8 mouse cellular contexts compared by ENCODE assay signal in the genomic region with DNA sequence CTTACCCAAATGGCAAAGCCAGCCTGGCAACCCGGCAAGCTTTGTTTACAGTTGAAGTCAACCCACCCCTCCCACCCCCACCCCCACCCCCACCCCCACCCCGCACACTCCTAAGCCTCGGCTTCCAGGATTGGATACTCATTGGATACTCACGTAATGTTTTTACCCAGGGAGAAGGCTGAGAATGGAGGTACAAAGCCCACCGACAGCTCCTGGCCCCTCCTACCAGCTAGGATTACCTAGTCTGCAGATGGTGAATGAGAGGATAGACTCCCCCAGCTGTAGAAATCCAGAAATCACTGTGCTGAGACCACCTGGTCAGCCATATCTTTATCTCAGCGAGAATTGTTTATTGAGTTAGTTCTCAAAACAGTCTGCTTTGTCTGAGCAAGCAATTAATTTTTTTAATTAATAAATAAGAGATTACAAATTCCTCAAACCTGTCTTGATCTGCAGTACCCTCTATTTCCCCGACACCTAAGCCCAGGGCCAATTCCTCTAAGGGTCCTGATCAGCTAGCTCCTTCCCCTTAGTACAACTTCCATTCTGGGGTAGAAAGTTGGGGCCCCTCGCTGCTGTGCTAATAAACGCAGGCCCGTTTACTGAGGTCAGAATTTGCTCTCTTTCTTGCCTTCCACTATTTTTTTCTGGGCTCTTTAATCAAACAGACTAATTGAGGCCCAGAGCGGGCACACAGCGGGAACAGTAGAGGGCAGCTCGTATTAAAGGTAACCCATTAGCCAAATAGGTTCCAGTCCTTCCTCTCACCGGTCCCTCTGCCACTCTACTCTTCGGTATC. TPM values are rescaled to one million over a fixed set of nuclear protein-coding genes. Genes with fewer than 3 reads are reported as not detected.
DNase-seq lines count a peak whose midpoint lies in the region; ATAC-seq and TF ChIP-seq lines count a peak whose summit lies in the region.

No protein-coding gene starts in this region.

- peak overlapping the region; percentile 35 for H3K4me2 ChIP-seq in kidney, embryonic 14.5 days (replicated peaks; ENCODE audit: low read depth, low read length)
- H3K4me2 ChIP-seq in embryonic facial prominence, embryonic 11.5 days (ENCODE audit: low read depth, low read length), result no peak overlapping the region
- H3K4me2 ChIP-seq in intestine, embryonic 14.5 days (ENCODE audit: low read length), result peak overlapping the region; percentile 27
- H3K4me2 ChIP-seq in midbrain, postnatal 0 days (ENCODE audit: low read depth, low read length, poor library complexity, severe bottlenecking), result peak overlapping the region; percentile 15; the same call in 1 of the 2 replicates

- no peaks in the 10 kb centered on the region for H3K27me3 ChIP-seq in kidney, embryonic 14.5 days (ENCODE audit: control insufficient read depth, insufficient read depth, low read length)
- H3K27me3 ChIP-seq in embryonic facial prominence, embryonic 11.5 days (ENCODE audit: control insufficient read depth, insufficient read depth, low read length), result no peaks in the 10 kb centered on the region
- H3K27me3 ChIP-seq in intestine, embryonic 14.5 days (replicated peaks; ENCODE audit: control insufficient read depth, insufficient read depth, low read length), result no peaks in the 10 kb centered on the region
- H3K27me3 ChIP-seq in midbrain, postnatal 0 days (ENCODE audit: insufficient read depth, low read length), result no peaks in the 10 kb centered on the region

- peak; percentile 78 for ATAC-seq in kidney, embryonic 14.5 days (ENCODE audit: low FRiP score, low TSS enrichment)
- ATAC-seq in embryonic facial prominence, embryonic 11.5 days (replicated peaks; ENCODE audit: insufficient number of reproducible peaks, low FRiP score, low TSS enrichment, low read depth), result peak; percentile 66
- peak; percentile 32; the same call in 1 of the 2 replicates for ATAC-seq in intestine, embryonic 14.5 days (replicated peaks; ENCODE audit: low FRiP score, low TSS enrichment, low read depth)
- ATAC-seq in midbrain, postnatal 0 days (ENCODE audit: low FRiP score), result no peak

- TF ChIP-seq CTCF in midbrain, postnatal 0 days (IDR thresholded peaks at IDR 0.05), result no peak

- H3K4me1 ChIP-seq in kidney, embryonic 14.5 days (ENCODE audit: control insufficient read depth, insufficient read depth, low read length), result peaks cover 4% of the 10 kb centered on the region; the same call in 1 of the 2 replicates
- no peaks in the 10 kb centered on the region; the same call in 1 of the 2 replicates for H3K4me1 ChIP-seq in embryonic facial prominence, embryonic 11.5 days (ENCODE audit: control insufficient read depth, insufficient read depth, low read length)
- H3K4me1 ChIP-seq in intestine, embryonic 14.5 days (replicated peaks; ENCODE audit: control insufficient read depth, insufficient read depth, low read length), result no peaks in the 10 kb centered on the region; the same call in 1 of the 2 replicates
- H3K4me1 ChIP-seq in midbrain, postnatal 0 days (ENCODE audit: insufficient read depth, low read length), result no peaks in the 10 kb centered on the region

- H3K9ac ChIP-seq in kidney, embryonic 14.5 days (ENCODE audit: low read depth, low read length), result no peak overlapping the region
- H3K9ac ChIP-seq in embryonic facial prominence, embryonic 11.5 days (replicated peaks; ENCODE audit: low read length), result no peak overlapping the region; the same call in 1 of the 2 replicates
- no peak overlapping the region for H3K9ac ChIP-seq in intestine, embryonic 14.5 days (ENCODE audit: low read length)
- H3K9ac ChIP-seq in midbrain, postnatal 0 days (replicated peaks; ENCODE audit: low read length, poor library complexity, severe bottlenecking), result no peak overlapping the region

- H3K4me3 ChIP-seq in kidney, embryonic 14.5 days (ENCODE audit: low read length), result no peak overlapping the region
- no peak overlapping the region for H3K4me3 ChIP-seq in embryonic facial prominence, embryonic 11.5 days (ENCODE audit: low read depth, low read length)
- no peak overlapping the region for H3K4me3 ChIP-seq in intestine, embryonic 14.5 days (ENCODE audit: low read depth, low read length)
- no peak overlapping the region for H3K4me3 ChIP-seq in midbrain, postnatal 0 days (ENCODE audit: low read depth, low read length)

- WGBS in kidney, embryonic 14.5 days, result 4% methylated on average over 15 of the region's 15 CpGs
- 4% methylated on average over 15 of the region's 15 CpGs for WGBS in embryonic facial prominence, embryonic 11.5 days
- 8% methylated on average over 15 of the region's 15 CpGs for WGBS in intestine, embryonic 14.5 days
- WGBS in midbrain, postnatal 0 days, result 8% methylated on average over 15 of the region's 15 CpGs

- DNase-seq in kidney, postnatal 14 days, result no peak
- DNase-seq in embryonic facial prominence, embryonic 11.5 days (ENCODE audit: low spot score), result peak; percentile 69
- no peak for DNase-seq in intestine, embryonic 14.5 days (ENCODE audit: low spot score)
- no peak for DNase-seq in midbrain, postnatal 0 days (ENCODE audit: low spot score)
- no peak for DNase-seq in cerebellum, postnatal 36 days
- no peak for DNase-seq in urinary bladder, postnatal 14 days (ENCODE audit: low spot score)
- no peak for DNase-seq in left cerebral cortex, postnatal 10 days (ENCODE audit: extremely low spot score in 1 of 2, low spot score in 2 of 2)

- peak overlapping the region; percentile 24; the same call in 1 of the 2 replicates for H3K27ac ChIP-seq in kidney, embryonic 14.5 days (ENCODE audit: low read depth, low read length)
- 0 out of 2 replicates have a peak overlapping the region, but pooled peaks have one; percentile 28 for H3K27ac ChIP-seq in embryonic facial prominence, embryonic 11.5 days (replicated peaks; ENCODE audit: low read depth, low read length)
- no peak overlapping the region for H3K27ac ChIP-seq in intestine, embryonic 14.5 days (ENCODE audit: low read depth)
- no peak overlapping the region for H3K27ac ChIP-seq in midbrain, postnatal 0 days (ENCODE audit: low read depth, low read length)

- no peaks in the 10 kb centered on the region for H3K36me3 ChIP-seq in kidney, embryonic 14.5 days (ENCODE audit: control insufficient read depth, insufficient read depth, low read length)
- H3K36me3 ChIP-seq in embryonic facial prominence, embryonic 11.5 days (replicated peaks; ENCODE audit: control insufficient read depth, insufficient read depth, low read depth, low read length), result no peaks in the 10 kb centered on the region
- no peaks in the 10 kb centered on the region for H3K36me3 ChIP-seq in intestine, embryonic 14.5 days (ENCODE audit: control insufficient read depth, insufficient read depth, low read length)
- H3K36me3 ChIP-seq in midbrain, postnatal 0 days (ENCODE audit: insufficient read depth, low read length), result no peaks in the 10 kb centered on the region

- intact Hi-C loops in left cerebral cortex, postnatal 10 days (cut with DNase I), result no loop called here

- H3K9me3 ChIP-seq in kidney, embryonic 14.5 days (ENCODE audit: control insufficient read depth, low read length), result no peaks in the 10 kb centered on the region
- no peaks in the 10 kb centered on the region for H3K9me3 ChIP-seq in embryonic facial prominence, embryonic 11.5 days (replicated peaks; ENCODE audit: control insufficient read depth, low read length)
- H3K9me3 ChIP-seq in intestine, embryonic 14.5 days (ENCODE audit: control insufficient read depth, low read length), result no peaks in the 10 kb centered on the region
- no peaks in the 10 kb centered on the region for H3K9me3 ChIP-seq in midbrain, postnatal 0 days (ENCODE audit: low read length)

RNA-seq across cellular contexts. Expression of a gene that starts 10.6 kb away (rescaled TPM):
- polyA plus RNA-seq in kidney, embryonic 14.5 days (2014; fragmentation: Nextera tagmentation; extraction: Ambion mirVana), result 3.2 and 4.1 TPM in 2 replicates
- polyA plus RNA-seq in embryonic facial prominence, embryonic 11.5 days (2014; fragmentation: Nextera tagmentation; extraction: Ambion mirVana), result 2.3 and 3.7 TPM in 2 replicates
- 2.2 and 2.6 TPM in 2 replicates for polyA plus RNA-seq in intestine, embryonic 14.5 days (2014; fragmentation: Nextera tagmentation; extraction: Ambion mirVana)
- 0.80 and 1.4 TPM in 2 replicates for total RNA-seq in midbrain, postnatal 0 days (2014; rRNA removed)
- polyA plus RNA-seq in midbrain, postnatal 0 days (2015; fragmentation: Nextera tagmentation; extraction: Ambion mirVana), result 0.58 and 1.4 TPM in 2 replicates
- 1 to 10 TPM; 1.5 to 3.0 TPM for total RNA-seq in left cerebral cortex, postnatal 10 days (2021)

RNA-seq across cellular contexts. Expression of a gene that starts 22.6 kb away (rescaled TPM):
- 2,350 and 2,543 TPM in 2 replicates for polyA plus RNA-seq in kidney, embryonic 14.5 days (2014; fragmentation: Nextera tagmentation; extraction: Ambion mirVana)
- 1,991 and 2,343 TPM in 2 replicates for polyA plus RNA-seq in embryonic facial prominence, embryonic 11.5 days (2014; fragmentation: Nextera tagmentation; extraction: Ambion mirVana)
- polyA plus RNA-seq in intestine, embryonic 14.5 days (2014; fragmentation: Nextera tagmentation; extraction: Ambion mirVana), result 3,019 and 3,193 TPM in 2 replicates
- 736 and 976 TPM in 2 replicates for total RNA-seq in midbrain, postnatal 0 days (2014; rRNA removed)
- 1,685 and 1,800 TPM in 2 replicates for polyA plus RNA-seq in midbrain, postnatal 0 days (2015; fragmentation: Nextera tagmentation; extraction: Ambion mirVana)
- 100 to 1,000 TPM; 771 to 828 TPM for total RNA-seq in left cerebral cortex, postnatal 10 days (2021)

RNA-seq across cellular contexts. Expression of a gene that starts 38.8 kb away (rescaled TPM):
- polyA plus RNA-seq in kidney, embryonic 14.5 days (2014; fragmentation: Nextera tagmentation; extraction: Ambion mirVana), result 176 and 238 TPM in 2 replicates
- 236 and 250 TPM in 2 replicates for polyA plus RNA-seq in embryonic facial prominence, embryonic 11.5 days (2014; fragmentation: Nextera tagmentation; extraction: Ambion mirVana)
- 189 and 192 TPM in 2 replicates for polyA plus RNA-seq in intestine, embryonic 14.5 days (2014; fragmentation: Nextera tagmentation; extraction: Ambion mirVana)
- 145 and 147 TPM in 2 replicates for total RNA-seq in midbrain, postnatal 0 days (2014; rRNA removed)
- polyA plus RNA-seq in midbrain, postnatal 0 days (2015; fragmentation: Nextera tagmentation; extraction: Ambion mirVana), result 205 and 219 TPM in 2 replicates
- 10 to 100 TPM; 92.6 to 100.0 TPM for total RNA-seq in left cerebral cortex, postnatal 10 days (2021)

RNA-seq across cellular contexts. Expression of a gene that starts 45.4 kb away (rescaled TPM):
- polyA plus RNA-seq in kidney, embryonic 14.5 days (2014; fragmentation: Nextera tagmentation; extraction: Ambion mirVana), result 28.2 and 29.1 TPM in 2 replicates
- polyA plus RNA-seq in embryonic facial prominence, embryonic 11.5 days (2014; fragmentation: Nextera tagmentation; extraction: Ambion mirVana), result 8.8 and 12.7 TPM in 2 replicates
- polyA plus RNA-seq in intestine, embryonic 14.5 days (2014; fragmentation: Nextera tagmentation; extraction: Ambion mirVana), result 39.6 and 41.3 TPM in 2 replicates
- 2.0 and 5.5 TPM in 2 replicates for total RNA-seq in midbrain, postnatal 0 days (2014; rRNA removed)
- polyA plus RNA-seq in midbrain, postnatal 0 days (2015; fragmentation: Nextera tagmentation; extraction: Ambion mirVana), result 7.7 and 10.7 TPM in 2 replicates
- 1 to 10 TPM; 3.5 to 4.6 TPM for total RNA-seq in left cerebral cortex, postnatal 10 days (2021)

RNA-seq across cellular contexts. Expression of a gene that starts 50.3 kb away (rescaled TPM):
- 94.4 and 99.4 TPM in 2 replicates for polyA plus RNA-seq in kidney, embryonic 14.5 days (2014; fragmentation: Nextera tagmentation; extraction: Ambion mirVana)
- 8.7 and 8.8 TPM in 2 replicates for polyA plus RNA-seq in embryonic facial prominence, embryonic 11.5 days (2014; fragmentation: Nextera tagmentation; extraction: Ambion mirVana)
- polyA plus RNA-seq in intestine, embryonic 14.5 days (2014; fragmentation: Nextera tagmentation; extraction: Ambion mirVana), result 82.3 and 123 TPM in 2 replicates
- total RNA-seq in midbrain, postnatal 0 days (2014; rRNA removed), result 216 and 266 TPM in 2 replicates
- polyA plus RNA-seq in midbrain, postnatal 0 days (2015; fragmentation: Nextera tagmentation; extraction: Ambion mirVana), result 221 and 260 TPM in 2 replicates
- 100 to 1,000 TPM; 155 to 181 TPM for total RNA-seq in left cerebral cortex, postnatal 10 days (2021)

Comparison
In these comparisons a context has a peak if more than half of its experiments do, and no peak if none do; other contexts are left out.
1. H3K27ac ChIP-seq: peak in kidney, embryonic 14.5 days (single experiment) and embryonic facial prominence, embryonic 11.5 days (single experiment); none in intestine, embryonic 14.5 days (single experiment) and midbrain, postnatal 0 days (single experiment).